Mouse (Mus musculus) thymus, postnatal 25 days (tissue): Measurements from ENCODE around the gene Zbtb39.
A peak's percentile ranks its signal among the peaks of the same experiment; 100 is the strongest.
"Not testable (repeated sequence)": the region's sequence is repeated elsewhere in the genome, so short reads cannot be mapped to it uniquely, and the experiment has no call there.

ENCODE experiments used
- DNase-seq: peaks from one replicate; pipeline ENCODE4 v3.0.0; 2022

Gene Zbtb39

DNA sequence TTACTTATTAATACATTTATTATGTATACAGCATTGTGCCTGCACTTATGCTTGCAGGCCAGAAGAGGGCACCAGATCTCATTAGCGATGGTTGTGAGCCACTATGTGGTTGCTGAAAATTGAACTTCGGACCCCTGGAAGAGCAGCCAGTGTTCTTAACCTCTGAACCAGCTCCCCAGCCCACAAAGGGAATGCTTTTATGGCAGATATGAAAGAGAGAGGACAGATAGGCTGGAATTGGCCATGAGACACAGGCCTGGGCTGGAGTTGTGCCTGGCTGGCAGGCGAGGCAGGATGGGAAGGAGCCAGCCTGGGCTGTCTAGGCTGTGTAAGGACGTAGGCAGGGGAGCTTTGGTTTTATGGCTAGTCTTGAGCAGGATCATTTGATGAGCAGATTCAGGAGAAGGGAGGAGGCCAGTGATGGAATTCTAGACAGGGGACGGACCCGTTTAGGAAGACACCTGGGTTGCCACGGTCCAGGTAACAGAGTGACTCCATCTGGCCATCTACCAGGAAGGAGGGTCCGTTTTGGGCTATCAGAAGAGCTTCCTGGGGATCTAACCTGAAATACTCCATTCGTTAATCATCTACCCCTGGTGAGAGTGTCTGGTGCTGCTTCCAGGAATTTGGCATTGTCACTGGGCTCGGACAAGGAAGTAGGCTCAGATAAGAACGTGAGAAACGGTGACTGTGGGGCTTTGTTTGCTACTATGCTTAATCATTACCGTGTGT lies 1.0 kb upstream of the Zbtb39 start:
- peak; percentile 34 for DNase-seq

- peak; percentile 49 for DNase-seq
These were observed 373 bp downstream of the Zbtb39 start for GRCm38 (mm10) chr10:127739661-127740161.

GRCm38 (mm10) chr10:127744661-127745060 lies 5.3 kb downstream of the Zbtb39 start:
- DNase-seq: peak; percentile 43

DNA sequence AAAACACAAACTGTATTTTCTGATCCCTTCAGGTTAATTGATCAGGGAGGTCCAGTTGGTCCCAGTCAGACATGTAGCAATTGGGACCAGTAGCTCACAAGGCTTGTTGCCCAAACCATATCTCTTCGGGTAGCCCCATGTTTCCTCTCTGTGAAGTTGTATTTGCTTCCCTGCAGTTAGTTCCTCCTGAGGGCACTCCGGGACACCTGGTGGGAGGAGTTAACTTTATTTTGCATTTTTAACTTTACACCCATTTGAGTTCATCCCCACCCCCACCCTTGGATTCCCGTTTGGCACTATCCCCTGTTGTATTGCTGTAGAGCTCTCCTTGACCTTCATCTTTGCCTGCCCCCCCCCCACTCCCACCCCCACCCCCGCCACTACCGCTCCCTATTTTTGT lies 6.5 kb downstream of the Zbtb39 start:
- DNase-seq: no peak

DNA sequence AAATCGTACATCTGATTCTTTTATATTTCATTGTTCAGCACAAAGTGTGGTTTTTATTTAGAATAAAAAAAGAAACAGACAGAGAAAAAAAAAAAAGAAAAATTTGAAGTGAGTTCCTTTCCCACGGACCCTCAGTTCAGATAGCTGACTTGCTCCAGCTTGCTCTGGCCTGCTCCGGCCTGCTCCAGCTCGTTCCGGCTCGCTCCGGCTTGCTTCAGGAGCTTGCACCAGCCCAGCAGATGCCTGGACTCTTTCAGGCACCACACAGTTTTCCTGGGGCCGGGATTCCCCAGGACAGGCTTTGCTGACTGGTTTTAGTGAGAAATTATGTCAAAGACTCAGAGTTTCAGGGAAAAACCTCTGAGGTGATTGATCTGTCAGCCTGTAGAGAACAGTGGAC lies 7.9 kb downstream of the Zbtb39 start:
- no peak for DNase-seq

- no peak for DNase-seq
These were observed 9.7 kb downstream of the Zbtb39 start for GRCm38 (mm10) chr10:127748847-127749612.

GRCm38 (mm10) chr10:127750136-127750777 lies 10.9 kb downstream of the Zbtb39 start:
- no peak for DNase-seq

GRCm38 (mm10) chr10:127751548-127751947 lies 12.2 kb downstream of the Zbtb39 start, which contains the start of gene Gpr182:
Gene Gpr182 (minus strand): TSS chr10:127751732.
- DNase-seq: no peak

GRCm38 (mm10) chr10:127754566-127755166 lies 15.3 kb downstream of the Zbtb39 start:
- no peak for DNase-seq

GRCm38 (mm10) chr10:127755246-127755645 lies 15.9 kb downstream of the Zbtb39 start:
- DNase-seq: no peak

GRCm38 (mm10) chr10:127755770-127756468 lies 16.6 kb downstream of the Zbtb39 start:
- no peak for DNase-seq

DNA sequence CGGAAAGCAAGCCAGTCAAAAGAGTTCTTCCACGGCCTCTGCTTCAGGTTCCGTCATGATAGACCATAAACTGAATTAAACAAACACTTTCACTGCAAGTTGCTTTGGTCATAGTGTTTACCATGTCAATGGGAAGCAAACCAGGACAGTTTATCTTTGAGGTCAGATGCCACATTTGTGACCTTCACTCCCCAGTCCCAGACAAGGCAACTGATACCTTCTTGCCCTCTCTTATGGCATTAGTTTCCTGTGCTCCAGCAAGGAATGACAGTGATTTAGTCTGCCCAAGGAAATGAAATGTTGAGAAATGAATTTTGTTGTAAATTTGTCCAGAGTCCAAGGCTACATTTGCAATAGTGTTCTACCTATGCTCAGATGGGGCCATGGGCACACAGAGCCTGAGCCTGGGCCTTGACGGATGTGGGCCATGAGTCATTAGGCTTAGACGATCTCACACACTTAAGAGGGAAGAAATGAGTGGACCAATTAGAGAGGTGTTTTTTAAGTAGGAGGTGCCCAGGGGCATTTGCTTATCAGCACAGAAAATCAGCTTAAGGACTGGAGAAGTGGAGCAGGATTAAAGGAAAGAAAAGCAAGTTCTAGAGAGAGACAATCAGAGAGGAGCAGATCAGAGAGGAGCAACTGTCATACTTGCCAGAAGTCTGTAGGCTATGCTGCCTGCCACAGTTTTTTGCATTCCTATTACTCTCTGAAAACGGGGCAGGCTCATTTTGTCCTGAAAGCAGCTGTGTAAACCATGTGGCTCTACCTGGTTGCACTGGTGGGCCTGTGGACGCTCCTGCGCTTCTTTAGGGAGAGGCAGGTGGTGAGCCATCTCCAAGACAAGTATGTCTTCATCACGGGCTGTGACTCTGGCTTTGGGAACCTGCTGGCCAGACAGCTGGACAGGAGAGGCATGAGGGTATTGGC lies 20.1 kb downstream of the Zbtb39 start, which contains the start of the genes Rdh1 and Rdh16f1:
Rdh1 (plus strand) TSS at position 541 of the 930 bp plus-strand sequence.
Rdh16f1 (plus strand) TSS at position 607 of the 930 bp plus-strand sequence.
- no peak for DNase-seq

- DNase-seq: not testable (repeated sequence)
These were observed 23.6 kb downstream of the Zbtb39 start for GRCm38 (mm10) chr10:127762926-127763325.

DNA sequence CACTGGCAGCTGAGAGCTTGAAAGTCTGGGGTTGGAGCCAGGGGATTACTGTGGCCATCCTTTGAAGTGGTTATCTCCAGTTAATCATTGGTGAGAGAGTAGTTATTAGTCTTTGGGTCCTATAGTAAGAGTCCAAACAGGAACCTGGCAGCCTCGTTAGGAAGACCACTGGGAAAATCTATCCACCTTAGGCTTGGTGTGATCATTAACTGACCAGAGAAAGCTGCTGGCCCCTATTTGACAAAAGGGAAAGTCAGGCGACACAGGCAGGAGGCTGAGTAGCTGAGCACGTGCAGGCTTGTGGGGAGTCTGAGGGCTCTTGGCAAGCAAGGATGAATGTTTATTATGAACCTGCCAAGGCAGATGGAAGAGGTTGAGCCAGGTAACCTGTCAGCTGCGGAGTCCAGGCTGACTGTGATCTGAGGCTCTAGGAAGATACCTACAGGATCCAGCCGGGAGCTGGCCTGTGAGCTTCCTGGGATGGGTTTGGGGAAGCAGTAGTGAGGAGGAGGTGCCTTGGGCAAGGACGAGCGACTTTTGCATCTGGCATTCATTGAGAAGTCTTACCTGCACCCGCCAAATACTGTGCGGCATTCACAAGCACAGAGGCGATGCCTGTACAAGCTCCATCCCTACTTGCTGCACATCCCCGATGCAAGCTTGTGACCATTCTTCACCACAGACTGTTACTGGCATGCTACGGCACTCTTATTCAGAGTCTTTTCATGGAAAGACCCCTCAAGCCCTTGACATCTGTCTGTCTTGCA lies 24.8 kb downstream of the Zbtb39 start:
- DNase-seq: no peak

DNA sequence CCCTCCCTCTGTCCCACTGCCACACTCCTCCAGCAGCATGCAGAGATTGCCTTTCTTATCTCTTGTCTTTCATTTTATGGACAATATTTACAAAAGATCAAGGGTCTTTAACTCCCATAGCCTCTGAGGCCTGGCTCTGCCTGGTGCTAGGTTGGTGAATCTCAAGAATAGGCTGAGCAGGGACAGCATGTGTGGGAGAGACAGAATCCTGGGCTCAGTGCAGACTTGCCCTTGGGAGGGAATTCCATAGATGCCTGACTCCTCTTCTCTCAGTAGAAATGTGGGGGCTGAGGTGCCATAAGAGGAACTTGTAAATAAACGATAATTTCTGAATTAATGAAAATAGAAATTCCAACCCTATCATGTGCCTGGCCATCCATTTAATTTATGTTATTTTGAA lies 27.2 kb downstream of the Zbtb39 start:
- no peak for DNase-seq

- no peak for DNase-seq
These were observed 36.7 kb downstream of the Zbtb39 start, which contains the start of gene Rdh9 for GRCm38 (mm10) chr10:127776011-127776410. Gene Rdh9 (plus strand): TSS chr10:127776386.

GRCm38 (mm10) chr10:127782321-127782720 lies 43.0 kb downstream of the Zbtb39 start:
- not testable (repeated sequence) for DNase-seq

GRCm38 (mm10) chr10:127785411-127785810 lies 46.1 kb downstream of the Zbtb39 start:
- not testable (repeated sequence) for DNase-seq
